Mouse (Mus musculus): ENCODE data around the gene Slc46a1. TPM values are rescaled to one million over a fixed set of nuclear protein-coding genes. Genes with fewer than 3 reads are reported as not detected.

The Slc46a1 gene
- total RNA-seq (2021), result 10 to 100 TPM; 31.9 to 40.0 TPM
- long read RNA-seq, experiment 1, transcript Slc46a1-201 (5 exons, 1,978 nt), result major isoform, 52 of 59 reads
- long read RNA-seq, experiment 1, partial matches to known transcripts, result 5 of 59 reads
- long read RNA-seq, experiment 1, other reads (novel, unspliced or antisense), result 0 of 59 reads
- long read RNA-seq, experiment 2, transcript Slc46a1-201 (5 exons, 1,978 nt), result major isoform, 20 of 20 reads
- long read RNA-seq, experiment 2, partial matches to known transcripts, result 0 of 20 reads
- long read RNA-seq, experiment 2, other reads (novel, unspliced or antisense), result 0 of 20 reads

- DNase-seq, result peak; percentile 93 to 96
These were observed at the start of gene Slc46a1 for GRCm38 (mm10) chr11:78465568-78466180. Gene Slc46a1 (plus strand): TSS chr11:78465697.

- no peak for DNase-seq
These were observed 48.6 kb upstream of the Slc46a1 start for GRCm38 (mm10) chr11:78416854-78417253.

DNA sequence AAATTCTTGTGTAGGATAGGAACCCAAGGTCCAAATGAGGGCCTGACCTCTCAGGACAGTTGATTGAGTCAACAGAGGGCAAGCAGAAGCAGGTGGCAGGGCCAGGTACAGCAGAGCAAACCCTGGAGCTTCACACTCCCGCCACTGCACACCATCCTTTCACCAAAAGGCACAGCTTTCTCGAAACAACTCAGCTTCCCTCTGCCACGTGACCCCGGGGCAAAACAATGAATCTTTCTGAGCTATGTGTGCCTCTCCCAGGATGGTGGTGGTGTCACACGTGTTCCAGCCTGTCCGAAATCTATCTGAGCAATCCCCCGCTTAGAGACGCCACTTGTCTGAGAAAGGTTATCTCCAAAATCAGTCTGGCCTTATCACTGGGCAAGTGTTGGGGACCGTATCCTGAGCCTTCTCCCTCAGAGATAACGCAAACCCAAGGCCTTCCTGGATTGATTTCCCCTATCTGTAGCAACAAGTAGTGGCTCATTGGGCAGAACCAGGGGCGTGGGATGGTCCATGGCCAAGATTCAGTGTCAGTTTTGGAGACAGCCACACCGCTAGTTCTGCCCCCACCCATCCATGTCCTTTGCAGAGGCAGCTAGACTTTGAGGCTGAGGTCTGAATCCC, 45.1 kb upstream of the Slc46a1 start:
- no peak for DNase-seq

- DNase-seq, result no peak
These were observed 44.1 kb upstream of the Slc46a1 start for GRCm38 (mm10) chr11:78421201-78422009.

- no peak for DNase-seq
These were observed 43.3 kb upstream of the Slc46a1 start, which contains the start of gene Slc13a2 for GRCm38 (mm10) chr11:78422055-78422819. Gene Slc13a2 (minus strand): TSS chr11:78422217.

DNA sequence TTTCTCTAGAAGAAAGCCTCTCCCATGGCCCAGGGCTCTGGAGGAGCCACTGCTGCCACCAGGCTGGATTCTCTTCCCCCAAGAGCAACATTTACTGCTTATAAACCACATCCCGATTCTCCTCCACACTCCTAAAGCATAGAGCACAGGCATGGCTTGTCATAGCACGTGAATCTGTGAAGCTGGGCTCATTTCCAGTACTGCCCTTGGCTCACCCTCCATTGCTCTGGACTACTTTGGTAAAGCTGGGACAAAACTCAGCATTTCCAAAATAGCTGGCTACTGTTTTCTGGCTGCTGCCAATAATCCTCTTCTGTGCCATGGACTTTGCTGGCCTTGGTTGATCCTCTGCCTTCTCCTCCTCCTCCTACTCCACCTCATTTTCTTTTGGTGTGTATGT, 41.1 kb upstream of the Slc46a1 start:
- peak; percentile 69 to 73 for DNase-seq

- DNase-seq, result no peak
These were observed 39.9 kb upstream of the Slc46a1 start for GRCm38 (mm10) chr11:78425572-78425971.

- no peak for DNase-seq
These were observed 37.8 kb upstream of the Slc46a1 start for GRCm38 (mm10) chr11:78427655-78428054.

DNA sequence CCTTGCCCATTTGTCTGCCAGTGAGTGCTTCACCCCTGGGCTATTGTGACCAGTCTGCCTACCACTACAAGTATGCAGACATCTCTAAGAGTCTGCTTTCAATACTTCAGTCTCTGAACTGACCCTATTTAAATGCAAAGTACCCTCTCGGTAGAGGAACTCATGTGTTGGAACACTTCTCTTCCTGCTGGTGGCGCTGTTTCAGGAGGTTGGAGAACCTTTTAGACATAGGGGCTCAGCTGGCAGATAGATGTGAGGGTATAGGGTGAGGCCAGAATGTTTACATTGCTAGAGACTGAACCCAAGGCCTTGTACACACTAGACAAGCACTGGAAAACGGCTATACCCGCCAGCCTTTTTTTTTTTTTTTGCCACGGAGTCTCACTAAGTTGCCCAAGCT, 37.2 kb upstream of the Slc46a1 start:
- DNase-seq, result no peak

- no peak for DNase-seq
These were observed 35.2 kb upstream of the Slc46a1 start for GRCm38 (mm10) chr11:78430195-78430878.

DNA sequence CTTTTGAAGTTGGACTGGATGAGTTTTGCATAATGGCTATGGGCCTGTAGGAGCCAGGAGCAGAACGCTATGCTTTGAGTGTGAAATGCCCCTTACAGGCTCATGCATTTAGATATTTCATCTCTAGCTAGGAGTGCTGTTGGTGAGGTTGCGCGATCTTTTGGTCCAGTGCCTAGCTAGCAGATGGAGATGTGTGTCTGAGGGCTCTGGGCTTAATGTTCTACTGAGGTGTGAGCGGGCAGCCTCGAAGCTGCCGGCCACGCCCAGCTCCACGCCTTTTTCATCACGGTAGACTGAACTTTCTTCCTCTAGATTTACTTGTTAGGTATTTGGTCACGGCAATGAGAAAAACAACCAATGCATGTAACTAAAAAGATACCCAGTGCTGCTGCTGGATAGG, 34.3 kb upstream of the Slc46a1 start:
- no peak for DNase-seq

DNA sequence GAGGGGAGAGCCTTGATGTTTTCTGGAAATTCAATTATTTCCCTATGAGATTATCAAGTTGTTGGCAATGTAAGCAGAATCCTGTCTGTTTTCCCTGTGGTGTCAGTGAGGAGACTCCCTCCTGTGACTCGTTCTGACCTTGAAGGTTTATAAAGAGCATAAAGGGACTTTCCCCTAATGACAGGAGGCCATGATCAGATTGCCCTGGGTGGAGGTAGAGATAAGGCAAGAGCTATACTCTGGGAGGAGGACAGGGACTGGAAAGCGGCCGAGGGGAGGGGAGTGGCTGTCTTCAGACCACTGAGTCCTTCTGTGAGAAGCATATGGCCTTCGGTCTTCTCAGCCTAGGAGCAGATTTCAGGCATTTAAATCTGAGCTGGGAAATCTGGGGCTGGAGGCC, 31.4 kb upstream of the Slc46a1 start:
- no peak for DNase-seq

- DNase-seq, result peak; percentile 79 to 83
These were observed 29.6 kb upstream of the Slc46a1 start for GRCm38 (mm10) chr11:78435776-78436349.

DNA sequence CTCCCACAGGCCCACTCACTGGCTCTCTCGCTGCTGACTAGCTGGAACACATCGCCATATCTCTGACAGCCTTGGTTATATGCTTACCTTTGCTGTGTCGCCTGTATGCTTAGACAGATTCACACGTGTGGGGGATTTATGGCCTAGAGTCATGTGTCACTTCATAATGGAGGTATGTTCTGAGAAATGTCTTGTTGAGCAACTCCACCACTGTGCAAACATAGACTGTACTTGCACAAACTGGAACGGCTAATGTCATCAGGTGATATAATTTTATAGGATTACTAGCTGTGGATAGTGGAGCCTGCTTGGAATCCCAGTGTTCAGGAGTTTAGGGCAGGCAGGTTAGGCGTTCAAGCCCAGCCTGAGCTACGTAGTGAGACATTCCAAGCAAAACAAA, 28.3 kb upstream of the Slc46a1 start:
- DNase-seq, result no peak

DNA sequence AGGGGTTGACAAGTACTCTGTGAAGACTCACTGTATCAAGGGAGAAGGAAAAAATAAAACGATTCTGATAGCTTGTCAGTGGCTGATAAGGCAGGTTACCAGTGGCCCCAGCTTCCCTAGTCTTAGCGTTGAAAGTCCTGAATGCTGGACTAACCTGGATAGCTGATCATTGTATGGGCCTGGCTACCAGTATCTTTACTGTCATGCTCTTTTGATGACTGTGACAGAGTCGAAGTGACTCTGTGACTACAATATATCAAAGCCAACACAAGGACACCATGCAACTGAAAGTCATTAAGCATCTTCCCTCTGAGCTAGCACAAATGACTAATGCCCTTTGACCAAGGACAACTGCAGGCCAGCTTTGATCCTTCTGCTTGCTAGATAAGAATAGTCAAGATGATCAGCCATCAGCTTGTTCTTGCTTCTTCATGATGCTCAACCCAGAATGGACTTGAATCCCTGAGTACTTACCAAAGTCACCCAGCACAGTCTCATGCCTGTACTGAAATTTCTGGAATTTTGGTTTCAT, 27.0 kb upstream of the Slc46a1 start:
- peak; percentile 53 to 60 for DNase-seq

- DNase-seq, result no peak
These were observed 22.4 kb upstream of the Slc46a1 start for GRCm38 (mm10) chr11:78443115-78443514.

- DNase-seq, result peak in 1 of 2 experiments; percentile 34
These were observed 18.3 kb upstream of the Slc46a1 start for GRCm38 (mm10) chr11:78447168-78447567.

DNA sequence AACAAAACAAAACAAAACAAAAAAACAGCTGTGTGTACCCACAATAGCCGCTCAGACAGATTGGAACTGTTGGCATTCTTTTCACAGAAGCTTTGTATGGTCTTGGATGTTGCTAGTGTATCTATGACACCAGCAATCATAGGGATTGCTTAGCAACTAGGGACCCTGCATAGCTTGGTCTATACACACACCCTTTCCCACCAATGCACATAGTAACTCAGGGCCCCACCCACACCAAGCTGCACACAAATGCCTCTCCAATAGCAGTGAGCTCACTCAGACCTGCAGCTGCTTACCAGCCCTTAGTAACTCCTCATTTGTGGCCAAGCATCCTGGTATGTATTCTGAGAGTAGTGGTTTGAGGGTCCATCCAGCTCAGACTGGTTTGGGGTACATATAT, 17.3 kb upstream of the Slc46a1 start:
- no peak for DNase-seq

DNA sequence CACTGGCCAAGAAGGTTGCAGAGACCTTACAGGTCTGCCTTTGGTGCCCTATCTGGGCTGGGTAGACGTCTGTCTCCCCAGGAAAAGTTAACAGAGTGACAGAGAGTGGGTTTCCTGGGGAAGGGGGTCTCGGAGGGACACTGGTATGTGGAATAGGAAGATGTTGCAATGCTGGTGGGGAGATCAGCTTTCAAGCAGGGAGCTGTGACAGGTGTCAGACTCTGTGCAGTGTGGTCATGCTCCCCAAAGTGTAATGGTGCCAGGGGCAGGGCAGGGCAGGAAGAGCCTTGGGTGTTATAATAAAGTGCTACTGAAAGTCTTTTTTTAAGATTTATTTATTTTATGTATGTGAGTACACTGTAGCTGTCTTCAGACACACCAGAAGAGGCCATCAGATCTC, 15.2 kb upstream of the Slc46a1 start:
- no peak for DNase-seq

DNA sequence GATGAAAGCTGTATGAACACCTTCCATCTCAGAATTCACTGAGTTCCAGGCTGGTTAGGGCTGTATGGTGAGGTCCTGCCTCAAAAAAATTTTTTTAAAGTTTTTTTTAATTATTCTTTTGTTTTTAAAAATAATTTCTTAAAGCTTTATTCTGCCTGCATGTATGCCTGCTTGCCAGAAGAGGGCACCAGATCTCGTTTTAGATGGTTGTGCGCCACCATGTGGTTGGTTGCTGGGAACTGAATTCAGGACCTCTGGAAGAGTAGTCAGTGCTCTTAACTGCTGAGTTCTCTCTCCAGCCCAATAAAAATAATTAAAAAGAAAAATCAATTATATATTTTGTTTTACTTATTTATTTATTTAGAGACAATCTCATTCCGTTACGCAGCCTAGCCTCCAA, 11.8 kb upstream of the Slc46a1 start:
- peak; percentile 73 to 75 for DNase-seq

Measured in adrenal gland, postnatal 36 days (tissue).